Mouse (Mus musculus): ENCODE data around the gene Nsun2. TPM values are rescaled to one million over a fixed set of nuclear protein-coding genes. Genes with fewer than 3 reads are reported as not detected.
A peak's percentile ranks its signal among the peaks of the same experiment; 100 is the strongest.

Nsun2 gene
- polyA plus RNA-seq, 1 experiment from 2014 or later: 89.2 TPM

- H3K4me2 ChIP-seq (ENCODE audit: low read depth, low read length): peak overlapping the region; percentile 80
- H3K4me1 ChIP-seq (replicated peaks; ENCODE audit: control insufficient read depth, insufficient read depth, low read length): peaks cover 10% of the 10 kb centered on the region; the same call in 1 of the 2 replicates
- peak overlapping the region; percentile 98 for H3K4me3 ChIP-seq (ENCODE audit: low read length)
- peak overlapping the region; percentile 71 for H3K9ac ChIP-seq (ENCODE audit: low read length)
- under 1% methylated on average over 40 of the region's 40 CpGs for WGBS
- H3K9me3 ChIP-seq (ENCODE audit: control insufficient read depth, low read length): no peaks in the 10 kb centered on the region
- peak; percentile 24 for ATAC-seq (ENCODE audit: low read depth)
- no peaks in the 10 kb centered on the region for H3K27me3 ChIP-seq (ENCODE audit: control insufficient read depth, insufficient read depth, low read depth, low read length)
- H3K36me3 ChIP-seq (ENCODE audit: control insufficient read depth, insufficient read depth, low read length): peaks cover 13% of the 10 kb centered on the region
- no peak overlapping the region for H3K27ac ChIP-seq (ENCODE audit: low read length)
Measured at GRCm38 (mm10) chr13:69610751-69611397, 77.3 kb downstream of the Nsun2 start.

GRCm38 (mm10) chr13:69611398-69612174 is 78.0 kb downstream of the Nsun2 start, which contains the start of gene Srd5a1:
Srd5a1 (minus strand) TSS chr13:69611442.
- Histone ChIP-seq H3K4me3 (ENCODE audit: low read length) (peak within 1 kb of the TSS; percentile 98), H3K4me2 (ENCODE audit: low read depth, low read length) (peak within 1 kb of the TSS; percentile 80), H3K27me3 (ENCODE audit: control insufficient read depth, insufficient read depth, low read depth, low read length) (no peaks in the 10 kb centered on the region), H3K27ac (ENCODE audit: low read length) (peak within 1 kb of the TSS; percentile 75), H3K36me3 (ENCODE audit: control insufficient read depth, insufficient read depth, low read length) (peaks cover 19% of the 10 kb centered on the region), H3K9ac (ENCODE audit: low read length) (peak within 1 kb of the TSS; percentile 88), H3K9me3 (ENCODE audit: control insufficient read depth, low read length) (no peaks in the 10 kb centered on the region), H3K4me1 (replicated peaks; ENCODE audit: control insufficient read depth, insufficient read depth, low read length) (peaks cover 10% of the 10 kb centered on the region; the same call in 1 of the 2 replicates)
- ATAC-seq (ENCODE audit: low read depth): peak; percentile 99
- under 1% methylated on average over 69 of the region's 69 CpGs for WGBS

GRCm38 (mm10) chr13:69612175-69612544 is 78.6 kb downstream of the Nsun2 start:
- Histone ChIP-seq H3K9ac (ENCODE audit: low read length) (peak overlapping the region; percentile 88), H3K36me3 (ENCODE audit: control insufficient read depth, insufficient read depth, low read length) (peaks cover 24% of the 10 kb centered on the region), H3K27ac (ENCODE audit: low read length) (no peak overlapping the region; the same call in 1 of the 2 replicates), H3K4me2 (ENCODE audit: low read depth, low read length) (peak overlapping the region; percentile 77), H3K4me3 (ENCODE audit: low read length) (peak overlapping the region; percentile 98), H3K27me3 (ENCODE audit: control insufficient read depth, insufficient read depth, low read depth, low read length) (no peaks in the 10 kb centered on the region), H3K9me3 (ENCODE audit: control insufficient read depth, low read length) (no peaks in the 10 kb centered on the region), H3K4me1 (replicated peaks; ENCODE audit: control insufficient read depth, insufficient read depth, low read length) (peaks cover 10% of the 10 kb centered on the region; the same call in 1 of the 2 replicates)
- WGBS: under 1% methylated on average over 24 of the region's 24 CpGs
- ATAC-seq (ENCODE audit: low read depth): no peak

GRCm38 (mm10) chr13:69616716-69617115 is 83.2 kb downstream of the Nsun2 start:
- no peak for ATAC-seq (ENCODE audit: low read depth)
- Histone ChIP-seq H3K4me1 (replicated peaks; ENCODE audit: control insufficient read depth, insufficient read depth, low read length) (peaks cover 7% of the 10 kb centered on the region; the same call in 1 of the 2 replicates), H3K36me3 (ENCODE audit: control insufficient read depth, insufficient read depth, low read length) (peaks cover 55% of the 10 kb centered on the region), H3K27ac (ENCODE audit: low read length) (no peak overlapping the region), H3K27me3 (ENCODE audit: control insufficient read depth, insufficient read depth, low read depth, low read length) (no peaks in the 10 kb centered on the region), H3K4me2 (ENCODE audit: low read depth, low read length) (no peak overlapping the region), H3K4me3 (ENCODE audit: low read length) (no peak overlapping the region), H3K9me3 (ENCODE audit: control insufficient read depth, low read length) (no peaks in the 10 kb centered on the region), H3K9ac (ENCODE audit: low read length) (no peak overlapping the region)
- WGBS: 81% methylated on average over 6 of the region's 6 CpGs

GRCm38 (mm10) chr13:69623843-69624242 is 90.3 kb downstream of the Nsun2 start:
- Histone ChIP-seq H3K36me3 (ENCODE audit: control insufficient read depth, insufficient read depth, low read length) (peaks cover 56% of the 10 kb centered on the region), H3K4me1 (replicated peaks; ENCODE audit: control insufficient read depth, insufficient read depth, low read length) (no peaks in the 10 kb centered on the region), H3K9me3 (ENCODE audit: control insufficient read depth, low read length) (no peaks in the 10 kb centered on the region), H3K4me3 (ENCODE audit: low read length) (no peak overlapping the region), H3K9ac (ENCODE audit: low read length) (no peak overlapping the region), H3K4me2 (ENCODE audit: low read depth, low read length) (no peak overlapping the region), H3K27ac (ENCODE audit: low read length) (no peak overlapping the region), H3K27me3 (ENCODE audit: control insufficient read depth, insufficient read depth, low read depth, low read length) (no peaks in the 10 kb centered on the region)
- ATAC-seq (ENCODE audit: low read depth): no peak
- WGBS: 77% methylated on average over 5 of the region's 5 CpGs

GRCm38 (mm10) chr13:69624510-69624909 is 91.0 kb downstream of the Nsun2 start:
- no peaks in the 10 kb centered on the region for H3K4me1 ChIP-seq (replicated peaks; ENCODE audit: control insufficient read depth, insufficient read depth, low read length)
- H3K27ac ChIP-seq (ENCODE audit: low read length): no peak overlapping the region
- H3K4me2 ChIP-seq (ENCODE audit: low read depth, low read length): no peak overlapping the region
- H3K9ac ChIP-seq (ENCODE audit: low read length): no peak overlapping the region
- peaks cover 55% of the 10 kb centered on the region for H3K36me3 ChIP-seq (ENCODE audit: control insufficient read depth, insufficient read depth, low read length)
- WGBS: 87% methylated on average over 3 of the region's 3 CpGs
- H3K27me3 ChIP-seq (ENCODE audit: control insufficient read depth, insufficient read depth, low read depth, low read length): no peaks in the 10 kb centered on the region
- H3K9me3 ChIP-seq (ENCODE audit: control insufficient read depth, low read length): no peaks in the 10 kb centered on the region
- no peak for ATAC-seq (ENCODE audit: low read depth)
- H3K4me3 ChIP-seq (ENCODE audit: low read length): no peak overlapping the region

GRCm38 (mm10) chr13:69627941-69628340 is 94.4 kb downstream of the Nsun2 start:
- H3K27me3 ChIP-seq (ENCODE audit: control insufficient read depth, insufficient read depth, low read depth, low read length): no peaks in the 10 kb centered on the region
- no peaks in the 10 kb centered on the region for H3K9me3 ChIP-seq (ENCODE audit: control insufficient read depth, low read length)
- H3K36me3 ChIP-seq (ENCODE audit: control insufficient read depth, insufficient read depth, low read length): peaks cover 64% of the 10 kb centered on the region
- no peak overlapping the region for H3K4me2 ChIP-seq (ENCODE audit: low read depth, low read length)
- H3K27ac ChIP-seq (ENCODE audit: low read length): no peak overlapping the region
- WGBS: 92% methylated on average over 3 of the region's 3 CpGs
- H3K4me3 ChIP-seq (ENCODE audit: low read length): no peak overlapping the region
- no peak for ATAC-seq (ENCODE audit: low read depth)
- no peak overlapping the region for H3K9ac ChIP-seq (ENCODE audit: low read length)
- no peaks in the 10 kb centered on the region for H3K4me1 ChIP-seq (replicated peaks; ENCODE audit: control insufficient read depth, insufficient read depth, low read length)

- Histone ChIP-seq H3K4me2 (ENCODE audit: low read depth, low read length) (no peak overlapping the region), H3K36me3 (ENCODE audit: control insufficient read depth, insufficient read depth, low read length) (peaks cover 77% of the 10 kb centered on the region), H3K9me3 (ENCODE audit: control insufficient read depth, low read length) (no peaks in the 10 kb centered on the region), H3K4me1 (replicated peaks; ENCODE audit: control insufficient read depth, insufficient read depth, low read length) (no peaks in the 10 kb centered on the region), H3K4me3 (ENCODE audit: low read length) (no peak overlapping the region), H3K27ac (ENCODE audit: low read length) (no peak overlapping the region), H3K9ac (ENCODE audit: low read length) (no peak overlapping the region), H3K27me3 (ENCODE audit: control insufficient read depth, insufficient read depth, low read depth, low read length) (no peaks in the 10 kb centered on the region)
- WGBS: 79% methylated on average over 8 of the region's 8 CpGs
- ATAC-seq (ENCODE audit: low read depth): no peak
Measured at GRCm38 (mm10) chr13:69630576-69630975, 97.0 kb downstream of the Nsun2 start.

GRCm38 (mm10) chr13:69631111-69631510 is 97.6 kb downstream of the Nsun2 start:
- no peaks in the 10 kb centered on the region for H3K9me3 ChIP-seq (ENCODE audit: control insufficient read depth, low read length)
- no peak overlapping the region for H3K4me3 ChIP-seq (ENCODE audit: low read length)
- H3K9ac ChIP-seq (ENCODE audit: low read length): no peak overlapping the region
- H3K27me3 ChIP-seq (ENCODE audit: control insufficient read depth, insufficient read depth, low read depth, low read length): no peaks in the 10 kb centered on the region
- WGBS: 91% methylated on average over 3 of the region's 3 CpGs
- no peak overlapping the region for H3K27ac ChIP-seq (ENCODE audit: low read length)
- ATAC-seq (ENCODE audit: low read depth): no peak
- H3K36me3 ChIP-seq (ENCODE audit: control insufficient read depth, insufficient read depth, low read length): peaks cover 74% of the 10 kb centered on the region
- no peaks in the 10 kb centered on the region for H3K4me1 ChIP-seq (replicated peaks; ENCODE audit: control insufficient read depth, insufficient read depth, low read length)
- no peak overlapping the region for H3K4me2 ChIP-seq (ENCODE audit: low read depth, low read length)
